Mouse (Mus musculus): Measurements from ENCODE around the gene Srp72. TPM values are rescaled to one million over a fixed set of nuclear protein-coding genes. Genes with fewer than 3 reads are reported as not detected.

Gene Srp72
- total RNA-seq (2014; fragmentation: Nextera tagmentation) (280 and 320 TPM in 2 replicates), total RNA-seq (2017) (113 and 134 TPM in 2 replicates), polyA plus RNA-seq (2012) (62.2 and 72.8 TPM in 2 replicates)

DNA sequence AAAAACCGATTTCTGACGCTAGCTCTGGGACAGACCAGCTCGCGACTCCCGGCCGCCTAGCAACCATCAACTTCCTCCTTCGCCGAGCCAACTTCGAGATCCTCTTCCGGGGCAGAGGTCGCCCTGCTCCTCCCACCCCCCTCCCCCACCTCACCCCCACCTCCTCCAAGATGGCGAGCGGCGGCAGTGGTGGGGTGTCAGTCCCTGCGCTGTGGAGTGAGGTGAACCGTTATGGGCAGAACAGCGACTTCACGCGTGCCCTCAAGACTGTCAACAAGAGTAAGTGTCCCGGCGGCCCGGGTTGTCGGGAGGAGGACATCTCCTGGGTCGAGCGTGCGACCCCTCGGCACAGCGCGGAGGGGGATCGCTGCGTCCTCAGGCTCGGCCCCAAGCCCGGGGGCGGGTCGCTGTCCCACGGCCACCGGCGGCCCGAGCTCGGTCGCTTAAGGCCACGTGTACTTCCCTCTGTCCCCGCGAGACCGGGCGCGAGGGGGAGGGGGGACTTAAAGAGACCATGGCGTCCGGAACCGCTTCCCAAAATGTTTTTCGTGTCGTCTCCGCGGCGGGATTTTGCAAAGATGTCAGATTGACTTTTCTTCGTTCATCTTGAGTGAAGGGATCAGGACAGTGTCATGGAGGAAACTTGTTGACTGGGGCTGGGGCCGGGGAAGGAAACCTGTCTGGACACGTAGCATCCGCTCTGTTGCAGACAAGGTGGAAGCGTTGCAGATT lies at the start of gene Srp72:
Gene Srp72 (plus strand): TSS at position 130 of the 732 bp plus-strand sequence.
- peak; percentile 83 for DNase-seq (ENCODE audit: low spot score)
- no peaks in the 10 kb centered on the region for H3K9me3 ChIP-seq (replicated peaks)
- no peak for TF ChIP-seq GATA2 (IDR thresholded peaks at IDR 0.05; ENCODE audit: borderline replicate concordance, low read depth, low read length)
- no peak for TF ChIP-seq POLR2AphosphoS5 (IDR thresholded peaks at IDR 0.05; ENCODE audit: insufficient replicate concordance, low read depth, low read length)
- no peak for TF ChIP-seq GATA1 (IDR thresholded peaks at IDR 0.05; ENCODE audit: borderline replicate concordance, low read length)
- TF ChIP-seq CTCF (IDR thresholded peaks at IDR 0.05; ENCODE audit: low read depth, low read length), result no peak
- TF ChIP-seq TAL1 (conservative IDR thresholded peaks at IDR 0.05; ENCODE audit: low read depth, low read length), result no peak

DNA sequence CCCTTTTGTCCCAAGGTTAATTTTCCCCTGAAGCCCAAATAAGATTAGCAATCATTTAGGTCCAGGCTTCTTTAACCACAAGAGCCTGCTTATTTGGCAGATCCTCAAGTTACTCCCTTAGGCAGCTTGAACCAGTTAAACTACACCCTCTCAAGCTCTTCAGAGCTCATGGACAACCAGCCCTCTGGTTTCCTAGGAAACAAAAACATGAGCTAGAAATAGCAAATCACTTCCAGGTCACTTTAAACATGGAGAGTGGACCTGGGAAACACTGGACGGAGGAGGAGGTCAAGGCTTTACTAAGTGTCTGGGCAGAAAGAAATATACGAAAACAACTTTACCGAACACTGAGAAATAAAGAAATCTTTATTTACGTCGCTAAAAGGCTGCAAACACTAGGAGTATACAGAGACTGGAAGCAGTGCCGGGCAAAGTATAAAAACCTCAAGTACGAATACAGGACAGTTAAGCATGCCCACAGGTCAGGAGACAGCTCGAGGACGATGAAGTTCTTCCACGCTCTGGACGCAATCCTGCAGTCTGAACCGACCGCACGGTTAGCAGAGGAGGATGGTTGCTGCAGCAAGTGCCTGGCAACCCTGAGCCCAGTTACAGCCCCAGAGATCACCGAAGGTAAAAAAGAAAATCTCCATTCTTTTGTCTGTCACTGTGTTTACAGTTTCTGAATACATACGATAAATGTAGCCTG lies 46.2 kb upstream of the Srp72 start:
- peaks cover 11% of the 10 kb centered on the region for H3K4me1 ChIP-seq (ENCODE audit: insufficient read depth, low read depth, low read length)
- H3K36me3 ChIP-seq (replicated peaks), result peaks cover 62% of the 10 kb centered on the region
- TF ChIP-seq TAL1 (conservative IDR thresholded peaks at IDR 0.05; ENCODE audit: low read depth, low read length), result no peak
- TF ChIP-seq CTCF (IDR thresholded peaks at IDR 0.05; ENCODE audit: low read depth, low read length), result no peak
- no peak for DNase-seq (ENCODE audit: low spot score)
- H3K27me3 ChIP-seq (ENCODE audit: insufficient read depth, low read length), result no peaks in the 10 kb centered on the region
- no peak overlapping the region for H3K4me3 ChIP-seq (ENCODE audit: low read depth, low read length)
- no peak for ATAC-seq (ENCODE audit: extremely low read depth, insufficient number of reproducible peaks, low FRiP score, poor library complexity, severe bottlenecking)
- H3K9me3 ChIP-seq (replicated peaks), result no peaks in the 10 kb centered on the region; the same call in 1 of the 2 replicates

More for the DNA sequence above, at the start of gene Srp72:
- Histone ChIP-seq H3K27me3 (ENCODE audit: insufficient read depth, low read length) (no peaks in the 10 kb centered on the region), H3K4me1 (ENCODE audit: insufficient read depth, low read depth, low read length) (peaks cover 28% of the 10 kb centered on the region), H3K4me3 (ENCODE audit: low read depth, low read length) (peak within 1 kb of the TSS; percentile 98), H3K36me3 (replicated peaks) (peaks cover 55% of the 10 kb centered on the region)
- peak; percentile 65 for ATAC-seq (ENCODE audit: extremely low read depth, insufficient number of reproducible peaks, low FRiP score, poor library complexity, severe bottlenecking)

DNA sequence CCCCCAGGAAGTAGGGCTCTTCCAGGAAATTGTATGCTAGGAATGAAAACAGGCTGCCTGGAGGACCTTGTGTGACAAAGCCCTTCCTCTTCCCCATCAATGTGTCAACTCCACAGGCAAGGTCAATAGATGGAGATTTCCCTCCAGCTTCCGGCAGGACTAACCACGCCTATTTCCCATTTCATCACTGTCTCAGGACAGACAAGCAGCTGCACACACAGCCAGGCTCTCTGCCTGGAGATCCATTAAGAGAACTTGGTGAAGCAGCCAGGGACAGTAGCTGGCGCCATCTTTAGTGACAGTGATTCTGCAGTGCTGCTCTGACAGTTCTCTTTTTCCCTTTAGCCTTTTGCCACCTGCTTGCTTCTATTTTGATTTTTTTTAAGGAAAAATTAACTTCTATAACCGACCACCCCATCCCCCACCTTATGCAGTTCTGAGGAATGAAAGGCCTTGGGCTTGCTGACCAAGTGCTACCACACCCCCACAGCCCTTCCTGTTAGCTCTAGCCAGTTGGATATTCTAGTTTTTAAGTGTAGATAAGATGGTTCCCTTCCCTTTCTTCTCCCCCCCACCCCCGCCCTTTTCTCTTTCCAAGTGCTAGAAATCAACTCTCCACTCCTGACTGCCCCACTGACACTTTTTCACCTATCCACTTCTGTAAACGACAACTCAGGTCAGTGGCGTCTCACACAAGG lies 45.2 kb upstream of the Srp72 start:
- Histone ChIP-seq H3K36me3 (replicated peaks) (peaks cover 52% of the 10 kb centered on the region), H3K4me1 (ENCODE audit: insufficient read depth, low read depth, low read length) (peaks cover 11% of the 10 kb centered on the region), H3K9me3 (replicated peaks) (no peaks in the 10 kb centered on the region; the same call in 1 of the 2 replicates), H3K4me3 (ENCODE audit: low read depth, low read length) (no peak overlapping the region), H3K27me3 (ENCODE audit: insufficient read depth, low read length) (no peaks in the 10 kb centered on the region)
- DNase-seq (ENCODE audit: low spot score) (no peak), ATAC-seq (ENCODE audit: extremely low read depth, insufficient number of reproducible peaks, low FRiP score, poor library complexity, severe bottlenecking) (no peak)
- TF ChIP-seq GATA2 (IDR thresholded peaks at IDR 0.05; ENCODE audit: borderline replicate concordance, low read depth, low read length), result no peak
- no peak for TF ChIP-seq TAL1 (conservative IDR thresholded peaks at IDR 0.05; ENCODE audit: low read depth, low read length)
- no peak for TF ChIP-seq CTCF (IDR thresholded peaks at IDR 0.05; ENCODE audit: low read depth, low read length)
- TF ChIP-seq POLR2AphosphoS5 (IDR thresholded peaks at IDR 0.05; ENCODE audit: insufficient replicate concordance, low read depth, low read length), result no peak
- TF ChIP-seq GATA1 (IDR thresholded peaks at IDR 0.05; ENCODE audit: borderline replicate concordance, low read length), result no peak

DNA sequence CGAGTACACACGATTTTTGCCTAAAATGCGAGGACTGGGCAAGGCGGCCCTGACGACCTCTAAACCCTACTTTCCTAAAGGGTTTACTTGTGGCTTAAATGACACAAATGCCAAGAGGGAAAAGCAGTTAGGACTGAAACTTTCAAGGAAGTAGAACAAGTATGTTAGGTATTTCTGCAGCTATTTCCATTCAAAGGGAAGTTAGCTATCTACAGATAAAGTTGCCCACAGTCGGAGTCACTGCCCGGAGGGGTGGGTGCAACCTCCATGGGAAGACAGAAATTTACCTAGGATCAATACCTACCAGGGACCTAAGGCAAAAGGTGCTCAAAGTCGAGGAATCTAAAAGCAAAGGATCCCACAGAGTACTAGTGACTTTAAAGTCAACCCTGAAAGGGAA lies 34.8 kb upstream of the Srp72 start:
- DNase-seq (ENCODE audit: low spot score) (no peak), ATAC-seq (ENCODE audit: extremely low read depth, insufficient number of reproducible peaks, low FRiP score, poor library complexity, severe bottlenecking) (no peak)
- H3K9me3 ChIP-seq (replicated peaks), result peaks cover 8% of the 10 kb centered on the region
- H3K4me1 ChIP-seq (ENCODE audit: insufficient read depth, low read depth, low read length), result peaks cover 9% of the 10 kb centered on the region; the same call in 1 of the 2 replicates
- no peak overlapping the region for H3K4me3 ChIP-seq (ENCODE audit: low read depth, low read length)
- peaks cover 43% of the 10 kb centered on the region for H3K36me3 ChIP-seq (replicated peaks)
- TF ChIP-seq POLR2AphosphoS5 (IDR thresholded peaks at IDR 0.05; ENCODE audit: insufficient replicate concordance, low read depth, low read length) (no peak), TAL1 (conservative IDR thresholded peaks at IDR 0.05; ENCODE audit: low read depth, low read length) (no peak), GATA1 (IDR thresholded peaks at IDR 0.05; ENCODE audit: borderline replicate concordance, low read length) (no peak), CTCF (IDR thresholded peaks at IDR 0.05; ENCODE audit: low read depth, low read length) (no peak), GATA2 (IDR thresholded peaks at IDR 0.05; ENCODE audit: borderline replicate concordance, low read depth, low read length) (no peak)
- H3K27me3 ChIP-seq (ENCODE audit: insufficient read depth, low read length), result no peaks in the 10 kb centered on the region

DNA sequence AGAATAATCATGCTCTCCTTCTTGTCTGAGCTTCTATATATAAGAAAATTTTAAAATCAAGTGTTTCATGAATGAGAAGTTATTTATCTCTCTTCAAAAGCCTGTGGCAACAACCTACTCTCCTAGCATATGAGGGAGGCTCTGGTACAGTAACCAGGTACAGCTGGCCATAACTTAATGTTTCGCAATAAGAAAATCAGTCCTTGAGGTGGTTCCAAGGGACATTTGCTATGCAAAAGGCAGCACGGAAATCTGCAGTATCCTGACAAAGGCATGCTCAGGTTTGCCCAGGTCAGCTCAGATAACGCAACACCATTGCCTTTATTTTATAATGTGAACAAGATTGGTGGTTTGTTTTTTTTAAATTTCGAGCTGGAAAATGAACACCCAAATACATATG lies 32.5 kb upstream of the Srp72 start:
- no peak for ATAC-seq (ENCODE audit: extremely low read depth, insufficient number of reproducible peaks, low FRiP score, poor library complexity, severe bottlenecking)
- TF ChIP-seq TAL1 (conservative IDR thresholded peaks at IDR 0.05; ENCODE audit: low read depth, low read length) (no peak), GATA2 (IDR thresholded peaks at IDR 0.05; ENCODE audit: borderline replicate concordance, low read depth, low read length) (no peak), CTCF (IDR thresholded peaks at IDR 0.05; ENCODE audit: low read depth, low read length) (no peak), POLR2AphosphoS5 (IDR thresholded peaks at IDR 0.05; ENCODE audit: insufficient replicate concordance, low read depth, low read length) (no peak), GATA1 (IDR thresholded peaks at IDR 0.05; ENCODE audit: borderline replicate concordance, low read length) (no peak)
- peaks cover 22% of the 10 kb centered on the region for H3K4me1 ChIP-seq (ENCODE audit: insufficient read depth, low read depth, low read length)
- H3K4me3 ChIP-seq (ENCODE audit: low read depth, low read length), result no peak overlapping the region
- H3K36me3 ChIP-seq (replicated peaks), result peaks cover 53% of the 10 kb centered on the region
- DNase-seq (ENCODE audit: low spot score), result no peak
- H3K27me3 ChIP-seq (ENCODE audit: insufficient read depth, low read length), result no peaks in the 10 kb centered on the region
- peaks cover 8% of the 10 kb centered on the region for H3K9me3 ChIP-seq (replicated peaks)

DNA sequence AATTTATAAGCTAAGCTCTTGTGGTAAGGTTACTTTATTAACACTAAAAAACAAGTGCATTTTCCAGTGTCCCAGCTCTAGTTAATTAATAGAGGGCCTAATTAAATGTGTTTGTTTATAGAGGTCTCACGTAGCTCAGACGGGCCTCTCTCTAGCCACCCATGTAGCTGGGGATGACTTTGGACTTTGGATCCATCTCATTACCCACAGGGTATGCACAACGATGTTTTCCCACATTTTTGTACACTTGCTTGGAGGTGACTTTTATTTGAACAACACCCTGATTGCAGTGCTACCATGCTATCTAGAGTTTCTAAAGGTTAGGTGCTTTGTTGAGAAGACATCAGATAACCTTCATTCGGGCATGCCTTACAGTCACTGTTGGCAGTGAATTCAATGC lies 32.0 kb upstream of the Srp72 start:
- Histone ChIP-seq H3K4me3 (ENCODE audit: low read depth, low read length) (no peak overlapping the region), H3K4me1 (ENCODE audit: insufficient read depth, low read depth, low read length) (peaks cover 27% of the 10 kb centered on the region), H3K9me3 (replicated peaks) (peaks cover 8% of the 10 kb centered on the region), H3K36me3 (replicated peaks) (peaks cover 58% of the 10 kb centered on the region), H3K27me3 (ENCODE audit: insufficient read depth, low read length) (no peaks in the 10 kb centered on the region)
- TF ChIP-seq POLR2AphosphoS5 (IDR thresholded peaks at IDR 0.05; ENCODE audit: insufficient replicate concordance, low read depth, low read length) (no peak), CTCF (IDR thresholded peaks at IDR 0.05; ENCODE audit: low read depth, low read length) (no peak), GATA2 (IDR thresholded peaks at IDR 0.05; ENCODE audit: borderline replicate concordance, low read depth, low read length) (no peak), GATA1 (IDR thresholded peaks at IDR 0.05; ENCODE audit: borderline replicate concordance, low read length) (no peak), TAL1 (conservative IDR thresholded peaks at IDR 0.05; ENCODE audit: low read depth, low read length) (no peak)
- DNase-seq (ENCODE audit: low spot score), result no peak
- ATAC-seq (ENCODE audit: extremely low read depth, insufficient number of reproducible peaks, low FRiP score, poor library complexity, severe bottlenecking), result no peak
